Mouse (Mus musculus) liver, embryonic 11.5 days (tissue): ENCODE measurements at regions not wholly inside any gene's neighbourhood (a gene's known extent, or its start where the extent isn't known, plus 50 kb on each side); places are given as distances from the start of the nearest gene placed in this dataset.
"Not testable (repeated sequence)": the region's sequence is repeated elsewhere in the genome, so short reads cannot be mapped to it uniquely, and the experiment has no call there.

Source experiments
- ATAC-seq: fragments of 200-750 bp; cut with Nextera tagmentation; replicated peaks from 2 replicates; pipeline ENCODE4 v1.8.0; 2017; ENCODE audit warnings: moderate number of reproducible peaks, mild to moderate bottlenecking, moderate TSS enrichment, moderate library complexity; ENCODE audit not compliant: low FRiP score
- DNase-seq: peaks from one replicate; pipeline ENCODE4 v3.0.0-alpha.2; 2017; ENCODE audit warnings: low spot score
- H3K27ac ChIP-seq: fragments of 300-500 bp; sonication (generic); 2 replicates; pipeline ENCODE4 v1.5.1; 2014; ENCODE audit warnings: mild to moderate bottlenecking, low read depth, low read length, control low read depth
- H3K27me3 ChIP-seq: fragments of 300-500 bp; sonication (generic); replicated peaks from 2 replicates; pipeline ENCODE4 v1.6.1; 2014; ENCODE audit warnings: low read length, mixed read lengths; ENCODE audit not compliant: control insufficient read depth, insufficient read depth
- H3K36me3 ChIP-seq: fragments of 300-500 bp; sonication (generic); 2 replicates; pipeline ENCODE4 v1.6.1; 2014; ENCODE audit warnings: mild to moderate bottlenecking, low read length, moderate library complexity, mixed read lengths; ENCODE audit not compliant: control insufficient read depth, insufficient read depth
- H3K4me1 ChIP-seq: fragments of 300-500 bp; sonication (generic); replicated peaks from 2 replicates; pipeline ENCODE4 v1.6.1; 2014; ENCODE audit warnings: low read length, mixed read lengths; ENCODE audit not compliant: control insufficient read depth, insufficient read depth
- H3K4me2 ChIP-seq: fragments of 300-500 bp; sonication (generic); 2 replicates; pipeline ENCODE4 v1.6.1; 2014; ENCODE audit warnings: mild to moderate bottlenecking, control low read depth, moderate library complexity
- H3K4me3 ChIP-seq: fragments of 300-500 bp; sonication (generic); 2 replicates; pipeline ENCODE4 v1.5.1; 2014; ENCODE audit warnings: low read depth, low read length, control low read depth
- H3K9ac ChIP-seq: fragments of 300-500 bp; sonication (generic); 2 replicates; pipeline ENCODE4 v1.6.1; 2014; ENCODE audit warnings: low read depth, low read length, control low read depth
- H3K9me3 ChIP-seq: fragments of 300-500 bp; sonication (generic); 2 replicates; pipeline ENCODE4 v1.6.1; 2016; ENCODE audit warnings: low read length, inconsistent platforms, mixed read lengths; ENCODE audit not compliant: control insufficient read depth
- WGBS: fragments of 180-500 bp; shearing (Covaris S2); extraction: QIAGEN DNeasy Blood & Tissue Kit; methylation state at CpG from one replicate; pipeline ENCODE4 v1.1.7; 2014; 5-methylcytosine and 5-hydroxymethylcytosine counted together

GRCm38 (mm10) chr19:19807992-19808391, 582.8 kb downstream of the Anxa1 start:
- H3K27me3 ChIP-seq: no peaks in the 10 kb centered on the region
- H3K9me3 ChIP-seq: no peaks in the 10 kb centered on the region
- ATAC-seq: no peak
- no peak overlapping the region for H3K4me2 ChIP-seq
- WGBS: 81% methylated on average over 1 of the region's 1 CpGs
- no peaks in the 10 kb centered on the region for H3K36me3 ChIP-seq
- no peak overlapping the region for H3K4me3 ChIP-seq
- DNase-seq: no peak
- no peaks in the 10 kb centered on the region for H3K4me1 ChIP-seq
- no peak overlapping the region for H3K9ac ChIP-seq
- H3K27ac ChIP-seq: no peak overlapping the region

GRCm38 (mm10) chr19:19793835-19794234, 596.9 kb downstream of the Anxa1 start:
- DNase-seq (no peak), ATAC-seq (peak; percentile 90)
- Histone ChIP-seq H3K27me3 (no peaks in the 10 kb centered on the region), H3K4me2 (no peak overlapping the region), H3K9ac (no peak overlapping the region), H3K36me3 (no peaks in the 10 kb centered on the region), H3K27ac (no peak overlapping the region), H3K4me3 (no peak overlapping the region), H3K9me3 (no peaks in the 10 kb centered on the region), H3K4me1 (no peaks in the 10 kb centered on the region)
- WGBS: 49% methylated on average over 2 of the region's 2 CpGs

DNA sequence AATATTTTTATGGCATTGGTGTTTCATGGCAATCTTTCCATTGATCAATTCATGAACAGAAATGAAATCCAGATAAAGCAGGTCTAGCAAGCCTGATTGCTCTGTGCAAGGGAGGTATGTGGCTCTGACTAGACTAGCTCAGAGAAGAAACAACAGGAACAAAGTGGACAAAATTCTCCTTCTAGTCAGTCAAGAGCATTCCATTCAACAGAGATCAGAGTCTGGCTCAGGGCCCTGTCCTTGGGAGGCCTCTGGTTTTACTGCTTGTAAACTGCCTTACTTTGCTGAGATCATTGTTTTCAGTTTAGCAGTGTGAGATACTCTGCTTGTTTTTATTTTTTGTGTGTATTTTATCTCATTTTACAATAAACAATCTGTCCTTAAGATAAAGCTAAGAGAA, 607.2 kb downstream of the Anxa1 start:
- no peak overlapping the region for H3K27ac ChIP-seq
- H3K4me3 ChIP-seq: no peak overlapping the region
- DNase-seq: no peak
- H3K27me3 ChIP-seq: no peaks in the 10 kb centered on the region
- no peaks in the 10 kb centered on the region for H3K4me1 ChIP-seq
- H3K36me3 ChIP-seq: no peaks in the 10 kb centered on the region
- no peaks in the 10 kb centered on the region for H3K9me3 ChIP-seq
- no peak overlapping the region for H3K4me2 ChIP-seq
- ATAC-seq: no peak
- H3K9ac ChIP-seq: no peak overlapping the region

GRCm38 (mm10) chr19:19777891-19778290, 612.9 kb downstream of the Anxa1 start:
- H3K4me3 ChIP-seq: no peak overlapping the region
- H3K4me2 ChIP-seq: no peak overlapping the region
- no peaks in the 10 kb centered on the region for H3K4me1 ChIP-seq
- H3K27me3 ChIP-seq: no peaks in the 10 kb centered on the region
- no peak overlapping the region for H3K9ac ChIP-seq
- H3K27ac ChIP-seq: no peak overlapping the region
- DNase-seq (no peak), ATAC-seq (no peak)
- 48% methylated on average over 4 of the region's 4 CpGs for WGBS
- H3K36me3 ChIP-seq: no peaks in the 10 kb centered on the region
- no peaks in the 10 kb centered on the region for H3K9me3 ChIP-seq

- DNase-seq (no peak), ATAC-seq (no peak)
- Histone ChIP-seq H3K9me3 (no peaks in the 10 kb centered on the region), H3K4me3 (no peak overlapping the region), H3K4me1 (no peaks in the 10 kb centered on the region), H3K27ac (no peak overlapping the region), H3K4me2 (no peak overlapping the region), H3K9ac (no peak overlapping the region), H3K27me3 (no peaks in the 10 kb centered on the region), H3K36me3 (no peaks in the 10 kb centered on the region)
- WGBS: 44% methylated on average over 1 of the region's 1 CpGs
Observed at GRCm38 (mm10) chr19:19770990-19771389, 619.8 kb downstream of the Anxa1 start.

GRCm38 (mm10) chr19:19750069-19750599, 639.1 kb upstream of the Rorb start:
- not testable (repeated sequence) for ATAC-seq, H3K4me2 ChIP-seq, H3K9me3 ChIP-seq, DNase-seq, H3K27ac ChIP-seq, H3K4me3 ChIP-seq, H3K27me3 ChIP-seq, H3K4me1 ChIP-seq, H3K36me3 ChIP-seq, H3K9ac ChIP-seq
- 70% methylated on average over 3 of the region's 3 CpGs for WGBS

- Histone ChIP-seq H3K27ac (no peak overlapping the region), H3K9me3 (no peaks in the 10 kb centered on the region), H3K4me2 (no peak overlapping the region), H3K36me3 (no peaks in the 10 kb centered on the region), H3K4me1 (no peaks in the 10 kb centered on the region), H3K9ac (no peak overlapping the region), H3K4me3 (no peak overlapping the region), H3K27me3 (no peaks in the 10 kb centered on the region)
- 66% methylated on average over 7 of the region's 7 CpGs for WGBS
- no peak for ATAC-seq
- DNase-seq: no peak
Observed at GRCm38 (mm10) chr19:19747821-19748488, 637.0 kb upstream of the Rorb start.

DNA sequence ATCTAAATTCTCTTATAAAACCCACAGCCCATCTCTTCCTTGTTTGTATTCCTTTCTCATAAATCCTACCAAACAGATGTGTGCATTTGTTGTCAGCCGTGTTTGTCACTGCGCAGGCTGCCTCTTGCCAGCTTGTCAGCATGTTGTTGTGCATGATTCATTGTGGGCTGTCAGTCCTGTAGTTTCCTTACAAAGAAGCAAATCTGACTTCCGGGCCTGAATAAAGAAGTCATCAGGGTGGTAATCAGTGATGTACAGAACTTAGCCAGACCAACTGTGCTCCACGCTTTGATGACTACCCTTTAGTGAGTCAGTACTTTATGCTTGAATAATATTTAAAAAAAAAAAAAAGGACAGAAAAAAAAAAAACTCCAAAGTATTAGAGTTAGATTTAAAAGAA, 608.9 kb upstream of the Rorb start:
- Histone ChIP-seq H3K27me3 (no peaks in the 10 kb centered on the region), H3K36me3 (no peaks in the 10 kb centered on the region), H3K4me1 (no peaks in the 10 kb centered on the region), H3K4me2 (no peak overlapping the region), H3K9me3 (no peaks in the 10 kb centered on the region), H3K27ac (no peak overlapping the region), H3K4me3 (no peak overlapping the region), H3K9ac (no peak overlapping the region)
- WGBS: 81% methylated on average over 4 of the region's 4 CpGs
- DNase-seq (no peak), ATAC-seq (no peak)
